Mouse (Mus musculus): ENCODE data around the gene Pm20d2. TPM values are rescaled to one million over a fixed set of nuclear protein-coding genes. Genes with fewer than 3 reads are reported as not detected.

The Pm20d2 gene
- polyA plus RNA-seq, 1 experiment from 2014 or later, result 1.6 TPM

DNA sequence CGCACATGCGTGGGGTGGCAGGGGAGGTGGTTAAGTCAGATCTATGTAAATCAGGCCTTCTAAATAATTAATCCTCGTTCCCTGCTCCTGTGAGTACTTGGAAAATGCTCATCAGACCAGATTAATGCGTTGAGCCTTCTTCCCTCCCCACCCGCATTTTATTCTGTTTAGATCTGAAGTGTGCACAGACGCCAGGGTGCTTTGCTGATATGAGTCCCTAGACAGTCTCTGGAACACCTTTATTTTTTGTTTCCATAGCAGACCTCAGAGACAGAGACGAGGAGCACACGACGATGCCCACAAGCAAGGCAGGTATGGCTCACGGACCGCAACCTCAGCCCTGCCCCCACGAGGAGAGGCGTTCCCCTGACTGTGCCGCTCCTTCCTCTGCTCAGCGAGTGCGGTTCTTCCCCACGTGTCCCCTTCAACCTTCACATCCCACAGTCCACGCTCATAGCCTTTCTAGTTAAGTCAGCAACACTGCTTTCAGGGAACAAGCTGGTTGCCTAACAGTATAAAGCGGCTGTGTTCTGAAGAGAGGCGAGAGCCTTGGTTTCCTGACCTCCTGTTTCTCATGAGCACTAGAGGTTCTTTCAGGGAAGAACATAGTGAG is 42.8 kb downstream of the Pm20d2 start:
- H3K4me1 ChIP-seq (ENCODE audit: control insufficient read depth, insufficient read depth, low read length), result no peaks in the 10 kb centered on the region
- peak overlapping the region; percentile 21 for H3K4me2 ChIP-seq (ENCODE audit: low read depth, low read length)
- DNase-seq (ENCODE audit: low spot score) (no peak), ATAC-seq (ENCODE audit: low read depth) (peak; percentile 41; the same call in 1 of the 2 replicates)
- 0 out of 2 replicates have a peak, but pooled peaks cover 13% of the 10 kb centered on the region for H3K27me3 ChIP-seq (replicated peaks; ENCODE audit: control insufficient read depth, insufficient read depth, low read length)
- no peaks in the 10 kb centered on the region for H3K36me3 ChIP-seq (ENCODE audit: control insufficient read depth, insufficient read depth, low read length)
- no peak overlapping the region for H3K4me3 ChIP-seq (ENCODE audit: low read depth, low read length)
- 35% methylated on average over 20 of the region's 20 CpGs for WGBS
- H3K9ac ChIP-seq (ENCODE audit: low read depth, low read length), result 0 out of 2 replicates have a peak overlapping the region, but pooled peaks have one; percentile 21
- no peak overlapping the region for H3K27ac ChIP-seq (replicated peaks; ENCODE audit: low read depth, low read length)
- no peaks in the 10 kb centered on the region for H3K9me3 ChIP-seq (ENCODE audit: control insufficient read depth, low read length)

DNA sequence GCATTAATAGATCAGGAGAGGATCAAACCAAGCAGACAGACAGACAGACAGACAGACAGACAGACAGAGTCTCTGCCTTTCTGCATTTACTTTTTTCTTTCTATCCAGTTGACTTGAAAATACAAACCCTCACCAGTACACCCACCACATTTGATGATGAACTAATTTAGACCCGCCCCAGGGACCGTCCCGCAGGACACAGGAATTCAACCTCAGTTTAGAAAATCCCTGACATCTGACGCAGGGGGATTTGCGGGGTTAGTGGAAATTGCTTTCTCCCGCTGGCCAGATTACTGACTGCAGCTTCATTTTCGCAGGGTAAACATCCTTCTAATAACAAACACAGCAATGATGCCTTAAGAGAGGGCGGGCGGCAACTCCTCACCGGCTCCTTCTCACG is 57.3 kb downstream of the Pm20d2 start, which contains the start of gene Gabrr1:
Gabrr1 (plus strand) TSS at position 301 of the 400 bp plus-strand sequence.
- no peak for ATAC-seq (ENCODE audit: low read depth)
- no peak within 1 kb of the TSS for H3K27ac ChIP-seq (replicated peaks; ENCODE audit: low read depth, low read length)
- no peak within 1 kb of the TSS for H3K4me2 ChIP-seq (ENCODE audit: low read depth, low read length)
- no peaks in the 10 kb centered on the region for H3K4me1 ChIP-seq (ENCODE audit: control insufficient read depth, insufficient read depth, low read length)
- no peak within 1 kb of the TSS for H3K4me3 ChIP-seq (ENCODE audit: low read depth, low read length)
- H3K9me3 ChIP-seq (ENCODE audit: control insufficient read depth, low read length), result no peaks in the 10 kb centered on the region
- H3K27me3 ChIP-seq (replicated peaks; ENCODE audit: control insufficient read depth, insufficient read depth, low read length), result no peaks in the 10 kb centered on the region
- H3K9ac ChIP-seq (ENCODE audit: low read depth, low read length), result no peak within 1 kb of the TSS
- WGBS, result 47% methylated on average over 11 of the region's 11 CpGs
- peak; percentile 16 for DNase-seq (ENCODE audit: low spot score)
- no peaks in the 10 kb centered on the region for H3K36me3 ChIP-seq (ENCODE audit: control insufficient read depth, insufficient read depth, low read length)

DNA sequence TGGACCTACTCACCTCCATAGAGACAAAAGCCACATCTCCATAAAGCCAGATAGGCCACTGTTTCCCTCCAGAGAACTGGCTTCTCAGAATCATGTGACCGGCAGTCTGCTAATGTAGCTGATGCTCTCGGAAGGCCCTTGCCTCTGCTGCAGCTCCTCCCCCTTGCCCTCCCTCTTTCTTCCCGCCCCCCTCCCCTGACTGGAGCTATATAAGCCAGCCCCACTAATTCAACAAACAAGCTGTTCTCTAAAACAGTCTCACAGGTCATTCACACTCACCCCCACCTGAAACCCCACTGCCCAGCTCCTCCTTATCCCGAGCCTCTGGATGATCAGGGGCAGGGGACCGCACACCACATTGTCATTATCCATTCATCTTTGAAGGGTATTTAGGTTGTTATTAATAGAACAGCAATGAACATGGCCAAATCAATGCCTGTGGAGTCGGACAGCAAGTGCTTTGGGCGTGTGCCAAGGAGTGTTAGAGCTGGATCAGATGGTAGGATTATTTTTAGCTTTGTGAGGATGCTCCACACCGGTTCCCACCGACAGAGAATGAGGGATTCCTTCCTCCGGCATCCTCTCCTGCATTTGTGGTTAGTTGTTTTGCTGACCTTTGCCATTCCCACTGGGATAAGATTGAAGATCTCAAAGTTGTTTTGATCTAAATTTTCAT is 64.0 kb downstream of the Pm20d2 start:
- H3K27me3 ChIP-seq (replicated peaks; ENCODE audit: control insufficient read depth, insufficient read depth, low read length), result no peaks in the 10 kb centered on the region
- H3K9me3 ChIP-seq (ENCODE audit: control insufficient read depth, low read length), result no peaks in the 10 kb centered on the region
- ATAC-seq (ENCODE audit: low read depth) (no peak), DNase-seq (ENCODE audit: low spot score) (peak; percentile 24)
- H3K4me1 ChIP-seq (ENCODE audit: control insufficient read depth, insufficient read depth, low read length), result no peaks in the 10 kb centered on the region
- H3K36me3 ChIP-seq (ENCODE audit: control insufficient read depth, insufficient read depth, low read length), result no peaks in the 10 kb centered on the region
- H3K4me3 ChIP-seq (ENCODE audit: low read depth, low read length), result no peak overlapping the region
- H3K4me2 ChIP-seq (ENCODE audit: low read depth, low read length), result no peak overlapping the region
- WGBS, result 67% methylated on average over 10 of the region's 10 CpGs
- H3K9ac ChIP-seq (ENCODE audit: low read depth, low read length), result no peak overlapping the region
- H3K27ac ChIP-seq (replicated peaks; ENCODE audit: low read depth, low read length), result no peak overlapping the region

DNA sequence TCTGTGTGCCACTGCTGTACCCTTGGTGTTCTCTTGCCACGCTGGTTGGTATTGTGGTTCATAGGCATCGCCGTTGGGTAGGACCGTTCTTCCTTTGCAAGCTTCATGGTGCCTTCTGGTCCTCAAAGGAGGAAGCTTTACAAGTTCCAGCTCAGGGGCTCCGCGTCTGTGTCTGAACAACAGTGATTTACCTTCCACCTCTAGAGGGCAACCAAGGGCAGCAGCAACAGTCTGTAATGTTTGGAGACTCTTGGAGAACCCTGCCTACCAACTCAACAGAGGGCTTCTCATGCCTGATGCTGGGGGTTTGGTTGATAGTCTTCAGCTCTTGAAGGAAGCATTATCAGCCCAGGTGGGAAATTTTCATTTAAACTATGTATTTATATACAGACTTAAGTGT is 65.0 kb downstream of the Pm20d2 start:
- H3K27me3 ChIP-seq (replicated peaks; ENCODE audit: control insufficient read depth, insufficient read depth, low read length), result no peaks in the 10 kb centered on the region
- H3K27ac ChIP-seq (replicated peaks; ENCODE audit: low read depth, low read length), result no peak overlapping the region
- no peak overlapping the region for H3K4me3 ChIP-seq (ENCODE audit: low read depth, low read length)
- no peak overlapping the region for H3K9ac ChIP-seq (ENCODE audit: low read depth, low read length)
- no peak overlapping the region for H3K4me2 ChIP-seq (ENCODE audit: low read depth, low read length)
- DNase-seq (ENCODE audit: low spot score) (peak; percentile 23), ATAC-seq (ENCODE audit: low read depth) (peak; percentile 53; the same call in 1 of the 2 replicates)
- H3K9me3 ChIP-seq (ENCODE audit: control insufficient read depth, low read length), result no peaks in the 10 kb centered on the region
- WGBS, result 81% methylated on average over 6 of the region's 6 CpGs
- no peaks in the 10 kb centered on the region for H3K4me1 ChIP-seq (ENCODE audit: control insufficient read depth, insufficient read depth, low read length)
- no peaks in the 10 kb centered on the region for H3K36me3 ChIP-seq (ENCODE audit: control insufficient read depth, insufficient read depth, low read length)

Other genes with a start within 250 kb of the Pm20d2 start
- gene Ankrd6, start 238.9 kb downstream of the Pm20d2 start, polyA plus RNA-seq (2014; fragmentation: Nextera tagmentation; extraction: Ambion mirVana), result 11.0 and 11.2 TPM in 2 replicates
- 18.3 and 21.8 TPM in 2 replicates for gene Rragd, start 206.7 kb downstream of the Pm20d2 start, polyA plus RNA-seq (2014; fragmentation: Nextera tagmentation; extraction: Ambion mirVana)
- 45.1 and 54.7 TPM in 2 replicates for gene Ube2j1, start 158.3 kb downstream of the Pm20d2 start, polyA plus RNA-seq (2014; fragmentation: Nextera tagmentation; extraction: Ambion mirVana)
- gene Gabrr2, start 126.7 kb downstream of the Pm20d2 start, polyA plus RNA-seq (2014; fragmentation: Nextera tagmentation; extraction: Ambion mirVana), result 0.18 and 0.67 TPM in 2 replicates
- 0.12 TPM in 1 of 2 replicates, not detected in the other for gene Gabrr1, start 57.2 kb downstream of the Pm20d2 start, polyA plus RNA-seq (2014; fragmentation: Nextera tagmentation; extraction: Ambion mirVana)
- gene Srsf12, start 19.3 kb upstream of the Pm20d2 start, polyA plus RNA-seq (2014; fragmentation: Nextera tagmentation; extraction: Ambion mirVana), result 12.5 and 14.4 TPM in 2 replicates
- gene Pnrc1, start 100.4 kb upstream of the Pm20d2 start, polyA plus RNA-seq (2014; fragmentation: Nextera tagmentation; extraction: Ambion mirVana), result 105 and 115 TPM in 2 replicates
- gene Rngtt, start 120.6 kb upstream of the Pm20d2 start, polyA plus RNA-seq (2014; fragmentation: Nextera tagmentation; extraction: Ambion mirVana), result 18.9 and 20.8 TPM in 2 replicates